Mouse (Mus musculus) cerebellum, adult 2 months (tissue): ENCODE results near the gene Fuz. TPM values are rescaled to one million over a fixed set of nuclear protein-coding genes. Genes with fewer than 3 reads are reported as not detected.

Experiments
- DNase-seq, 2 experiments: peaks; one replicate each; pipeline ENCODE4 v3.0.0; 2021
- H3K27ac ChIP-seq: fragments of 200-500 bp; 2 replicates; pipeline ENCODE4 v1.5.1; 2012; ENCODE audit warnings: low read length, control low read depth, inconsistent platforms; ENCODE audit not compliant: insufficient read depth
- H3K27me3 ChIP-seq: fragments of 200-500 bp; 2 replicates; pipeline ENCODE4 v1.6.1; 2012; ENCODE audit warnings: inconsistent platforms, mild to moderate bottlenecking, low read length, moderate library complexity; ENCODE audit not compliant: control insufficient read depth, insufficient read depth
- H3K4me1 ChIP-seq: fragments of 200-500 bp; 2 replicates; pipeline ENCODE4 v1.6.1; 2011; ENCODE audit warnings: low read length; ENCODE audit not compliant: control insufficient read depth, insufficient read depth
- H3K4me3 ChIP-seq: fragments of 200-500 bp; replicated peaks from 2 replicates; pipeline ENCODE3; 2011; ENCODE audit warnings: mild to moderate bottlenecking, low read depth, low read length, control low read depth; ENCODE audit not compliant: insufficient read depth
- CTCF ChIP-seq: fragments of 200-500 bp; IDR thresholded peaks from 2 replicates; pipeline ENCODE4 v1.5.1; 2011; ENCODE audit warnings: low read depth, mild to moderate bottlenecking, control low read depth, low read length, moderate library complexity, borderline replicate concordance; ENCODE audit not compliant: insufficient read depth
- POLR2A ChIP-seq: fragments of 200-500 bp; IDR thresholded peaks from 2 replicates; pipeline ENCODE4 v1.6.1; 2011; ENCODE audit warnings: low read length, control low read depth, borderline replicate concordance; ENCODE audit not compliant: insufficient read depth
- WGBS: fragments of 180-500 bp; shearing (Covaris S2); methylation state at CpG from one replicate; pipeline ENCODE4 v1.1.7; 2018; 5-methylcytosine and 5-hydroxymethylcytosine counted together
- polyA plus RNA-seq: library from polyadenylated mRNA; depleted of rRNA; stranded (reverse); fragments of >200 nt; gene quantifications from 2 replicates; pipeline ENCODE4 v1.2.3, GENCODE M21; 2012

Fuz gene
- polyA plus RNA-seq, 1 experiment: 29.0 TPM

- H3K27me3 ChIP-seq: no peaks in the 10 kb centered on the region
- H3K27ac ChIP-seq: peak overlapping the region; percentile 14; the same call in 1 of the 2 replicates
- TF ChIP-seq CTCF (no peak), POLR2A (no peak)
- 12% methylated on average over 10 of the region's 10 CpGs for WGBS
- DNase-seq: peak in 1 of 2 experiments; percentile 33
- H3K4me3 ChIP-seq: peak overlapping the region; percentile 66
- H3K4me1 ChIP-seq: peaks cover 13% of the 10 kb centered on the region
Measured at GRCm38 (mm10) chr7:44896499-44896898, 620 bp downstream of the Fuz start.

DNA sequence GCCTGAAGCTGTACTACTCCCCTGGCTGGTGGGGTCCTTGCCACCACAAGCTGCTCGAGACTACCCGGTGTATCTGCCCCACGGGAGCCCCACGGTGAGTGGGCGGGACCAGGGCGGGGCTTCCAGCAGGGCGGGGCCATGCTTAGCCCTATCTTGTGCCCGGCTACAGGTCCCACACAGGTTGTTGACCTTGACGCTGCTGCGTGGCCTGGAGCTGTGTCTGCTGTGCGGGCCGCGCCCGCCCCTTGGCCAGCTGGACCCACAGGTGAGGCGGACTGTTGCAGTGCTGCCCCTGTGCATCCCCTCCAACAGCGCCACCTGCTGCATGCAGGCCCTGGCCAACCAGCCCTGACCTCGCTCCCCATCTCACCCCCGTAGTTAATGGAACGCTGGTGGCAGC is 2.7 kb downstream of the Fuz start:
- DNase-seq: peak; percentile 41 to 45
- WGBS: 28% methylated on average over 19 of the region's 19 CpGs
- H3K4me3 ChIP-seq: no peak overlapping the region
- H3K27me3 ChIP-seq: no peaks in the 10 kb centered on the region
- H3K4me1 ChIP-seq: peaks cover 13% of the 10 kb centered on the region
- TF ChIP-seq POLR2A (no peak), CTCF (peak; percentile 39; the same call in 1 of the 2 replicates)
- no peak overlapping the region for H3K27ac ChIP-seq

DNA sequence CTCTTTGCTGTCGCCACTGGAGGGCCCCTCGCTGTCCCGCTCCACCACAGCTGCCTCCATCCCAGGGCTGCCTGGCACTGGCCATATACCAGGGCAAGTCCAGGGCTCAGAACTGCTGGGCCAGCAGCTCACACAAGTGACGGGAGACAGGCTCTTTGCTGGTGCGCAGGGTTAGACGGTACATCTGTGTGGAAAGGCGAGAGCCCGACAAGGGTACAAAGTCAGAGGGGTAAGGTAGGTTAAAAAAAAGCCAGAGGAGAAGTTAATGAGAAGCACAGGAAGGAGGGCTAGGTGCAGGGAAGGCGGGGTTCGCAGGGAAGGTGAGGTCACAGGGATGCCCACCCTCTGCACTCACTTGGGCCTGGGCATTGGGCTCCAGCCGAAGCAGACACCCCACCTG is 4.8 kb downstream of the Fuz start:
- DNase-seq: no peak
- no peaks in the 10 kb centered on the region for H3K27me3 ChIP-seq
- 80% methylated on average over 11 of the region's 11 CpGs for WGBS
- H3K27ac ChIP-seq: no peak overlapping the region; the same call in 1 of the 2 replicates
- no peak for TF ChIP-seq CTCF
- TF ChIP-seq POLR2A: no peak
- H3K4me3 ChIP-seq: no peak overlapping the region
- H3K4me1 ChIP-seq: peaks cover 10% of the 10 kb centered on the region

DNA sequence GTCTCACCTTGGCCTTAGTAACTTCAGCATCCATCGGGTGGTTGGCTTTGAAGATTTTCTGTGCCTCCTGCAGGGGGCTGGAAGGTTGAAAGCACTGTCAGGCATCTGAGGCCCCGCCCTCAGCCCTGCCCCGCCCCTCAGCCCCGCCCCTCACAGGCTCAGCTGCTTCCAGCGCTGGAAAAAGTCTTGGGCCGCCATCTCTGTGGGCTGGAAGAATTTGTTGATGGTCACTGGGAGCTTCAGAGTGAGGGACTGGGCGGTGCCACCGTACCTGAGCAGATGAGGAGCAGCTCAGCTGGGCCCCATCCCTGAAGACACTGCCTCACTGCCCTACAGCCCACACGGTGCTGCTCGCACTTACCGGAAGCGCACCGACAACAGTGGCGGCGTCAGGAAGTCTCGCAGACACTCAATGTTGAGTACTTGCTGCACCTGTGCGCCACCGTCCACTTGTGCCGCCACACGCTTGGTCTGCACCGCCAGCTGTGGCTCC is 5.4 kb downstream of the Fuz start:
- no peak for TF ChIP-seq POLR2A
- no peak for TF ChIP-seq CTCF
- Histone ChIP-seq H3K4me3 (no peak overlapping the region), H3K27me3 (no peaks in the 10 kb centered on the region), H3K4me1 (peaks cover 10% of the 10 kb centered on the region), H3K27ac (no peak overlapping the region; the same call in 1 of the 2 replicates)
- DNase-seq: no peak
- WGBS: 29% methylated on average over 21 of the region's 21 CpGs

- 35% methylated on average over 20 of the region's 20 CpGs for WGBS
- TF ChIP-seq POLR2A: no peak
- TF ChIP-seq CTCF: no peak
- H3K27ac ChIP-seq: no peak overlapping the region
- no peaks in the 10 kb centered on the region for H3K27me3 ChIP-seq
- no peak overlapping the region for H3K4me3 ChIP-seq
- peaks cover 7% of the 10 kb centered on the region; the same call in 1 of the 2 replicates for H3K4me1 ChIP-seq
- DNase-seq: no peak
Measured at GRCm38 (mm10) chr7:44905430-44905829, 9.6 kb downstream of the Fuz start.

- Histone ChIP-seq H3K27ac (no peak overlapping the region), H3K4me1 (peaks cover 7% of the 10 kb centered on the region; the same call in 1 of the 2 replicates), H3K27me3 (no peaks in the 10 kb centered on the region), H3K4me3 (no peak overlapping the region)
- peak; percentile 62 to 70 for DNase-seq
- TF ChIP-seq POLR2A (no peak), CTCF (no peak)
- WGBS: 54% methylated on average over 15 of the region's 15 CpGs
Measured at GRCm38 (mm10) chr7:44908706-44909476, 13.0 kb downstream of the Fuz start.

- Histone ChIP-seq H3K4me1 (peaks cover 13% of the 10 kb centered on the region), H3K27me3 (no peaks in the 10 kb centered on the region), H3K4me3 (no peak overlapping the region), H3K27ac (no peak overlapping the region)
- 86% methylated on average over 2 of the region's 2 CpGs for WGBS
- TF ChIP-seq POLR2A (no peak), CTCF (no peak)
- DNase-seq: no peak
Measured at GRCm38 (mm10) chr7:44914396-44914795, 18.5 kb downstream of the Fuz start.

GRCm38 (mm10) chr7:44915314-44915713 is 19.4 kb downstream of the Fuz start:
- peaks cover 13% of the 10 kb centered on the region for H3K4me1 ChIP-seq
- H3K27ac ChIP-seq: no peak overlapping the region
- peak in 1 of 2 experiments; percentile 12 for DNase-seq
- 90% methylated on average over 9 of the region's 9 CpGs for whole genome bisulfite sequencing
- TF ChIP-seq POLR2A: no peak
- TF ChIP-seq CTCF: no peak
- H3K27me3 ChIP-seq: no peaks in the 10 kb centered on the region
- H3K4me3 ChIP-seq: no peak overlapping the region
